Mouse (Mus musculus): Measurements from ENCODE around the gene Gm47996.
"Not testable (repeated sequence)": the region's sequence is repeated elsewhere in the genome, so short reads cannot be mapped to it uniquely, and the experiment has no call there.

DNA sequence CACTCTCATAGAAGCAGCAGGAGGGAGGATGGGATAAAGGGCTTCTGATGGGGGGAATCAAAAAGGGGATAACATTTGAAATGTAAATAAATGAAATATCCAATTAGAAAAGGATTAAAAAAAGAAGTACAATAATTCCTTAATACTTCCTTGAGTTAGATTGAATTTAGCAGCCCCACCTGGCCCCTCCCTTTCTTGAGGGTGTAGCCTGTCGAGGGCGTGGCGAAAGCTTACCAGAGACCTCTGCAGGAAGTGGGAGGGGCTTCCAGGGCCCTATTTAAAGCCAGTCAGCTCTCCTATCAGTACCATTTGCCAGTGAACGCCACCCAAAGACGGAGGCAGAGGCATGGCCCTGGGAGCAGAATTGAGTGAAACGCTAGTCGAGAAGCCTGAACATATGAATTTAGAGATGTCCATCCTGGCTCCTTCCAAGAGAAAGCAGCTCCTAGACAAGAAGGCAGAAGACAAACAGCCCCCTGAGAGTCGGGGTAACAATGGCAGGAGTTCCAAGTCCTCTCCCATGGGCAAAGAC, at the start of gene Gm47996:
- not testable (repeated sequence) for TF ChIP-seq CTCF, EP300 (IDR thresholded peaks at IDR 0.05; ENCODE audit: low read depth)
